Mouse (Mus musculus): ENCODE measurements around the gene Flot1. TPM values are rescaled to one million over a fixed set of nuclear protein-coding genes. Genes with fewer than 3 reads are reported as not detected.

Flot1 gene
- polyA plus RNA-seq (2012; ENCODE audit: low replicate concordance) = 15.9 and 21.2 TPM in 2 replicates

GRCm38 (mm10) chr17:35822964-35823937 lies at the start of gene Flot1:
Gene Flot1 (plus strand): TSS chr17:35823230.

GRCm38 (mm10) chr17:35821439-35822430 lies 1.3 kb upstream of the Flot1 start, which contains the start of gene Ier3:
Gene Ier3 (plus strand): TSS chr17:35821684.

GRCm38 (mm10) chr17:35838122-35838544 lies 15.1 kb downstream of the Flot1 start, which contains the start of gene Tubb5:
Gene Tubb5 (minus strand): TSS chr17:35838306.

GRCm38 (mm10) chr17:35841076-35841950 lies 18.3 kb downstream of the Flot1 start, which contains the start of gene Mdc1:
Gene Mdc1 (plus strand): TSS chr17:35841515.

GRCm38 (mm10) chr17:35861198-35861857 lies 38.3 kb downstream of the Flot1 start, which contains the start of gene Nrm:
Gene Nrm (plus strand): TSS chr17:35861318.

GRCm38 (mm10) chr17:35865481-35866280 lies 42.7 kb downstream of the Flot1 start, which contains the start of gene Ppp1r18:
Gene Ppp1r18 (plus strand): TSS chr17:35865593.

GRCm38 (mm10) chr17:35879245-35880057 lies 56.4 kb downstream of the Flot1 start, which contains the start of gene Dhx16:
Gene Dhx16 (plus strand): TSS chr17:35879819.

Other genes starting within 250 kb of the Flot1 start
- gene Sfta2, start 221.7 kb upstream of the Flot1 start, polyA plus RNA-seq (2012; ENCODE audit: low replicate concordance) = not detected in 2 replicates
- not detected in 2 replicates for gene Gm9573, start 196.6 kb upstream of the Flot1 start, polyA plus RNA-seq (2012; ENCODE audit: low replicate concordance)
- 0.07 TPM in 1 of 2 replicates, not detected in the other for gene Mucl3, start 179.5 kb upstream of the Flot1 start, polyA plus RNA-seq (2012; ENCODE audit: low replicate concordance)
- gene Vars2, start 155.6 kb upstream of the Flot1 start, polyA plus RNA-seq (2012; ENCODE audit: low replicate concordance) = 130 and 160 TPM in 2 replicates
- 13.7 and 44.1 TPM in 2 replicates for gene Gtf2h4, start 149.5 kb upstream of the Flot1 start, polyA plus RNA-seq (2012; ENCODE audit: low replicate concordance)
- 8.0 and 11.4 TPM in 2 replicates for gene Ddr1, start 118.6 kb upstream of the Flot1 start, polyA plus RNA-seq (2012; ENCODE audit: low replicate concordance)
- 13.5 and 25.1 TPM in 2 replicates for gene Ier3, start 1.5 kb upstream of the Flot1 start, polyA plus RNA-seq (2012; ENCODE audit: low replicate concordance)
- gene Tubb5, start 15.1 kb downstream of the Flot1 start, polyA plus RNA-seq (2012; ENCODE audit: low replicate concordance) = 56.2 and 381 TPM in 2 replicates
- gene Mdc1, start 18.3 kb downstream of the Flot1 start, polyA plus RNA-seq (2012; ENCODE audit: low replicate concordance) = 7.6 and 23.3 TPM in 2 replicates
- gene Nrm, start 38.1 kb downstream of the Flot1 start, polyA plus RNA-seq (2012; ENCODE audit: low replicate concordance) = 6.1 and 21.0 TPM in 2 replicates
- gene Ppp1r18, start 42.4 kb downstream of the Flot1 start, polyA plus RNA-seq (2012; ENCODE audit: low replicate concordance) = 60.9 and 104 TPM in 2 replicates
- 47.3 and 54.9 TPM in 2 replicates for gene Dhx16, start 56.6 kb downstream of the Flot1 start, polyA plus RNA-seq (2012; ENCODE audit: low replicate concordance)
- 442 and 598 TPM in 2 replicates for gene 2310061I04Rik, start 74.2 kb downstream of the Flot1 start, polyA plus RNA-seq (2012; ENCODE audit: low replicate concordance)
- gene Atat1, start 86.8 kb downstream of the Flot1 start, polyA plus RNA-seq (2012; ENCODE audit: low replicate concordance) = 27.0 and 29.6 TPM in 2 replicates
- 6.0 and 7.8 TPM in 2 replicates for gene Mrps18b, start 93.2 kb downstream of the Flot1 start, polyA plus RNA-seq (2012; ENCODE audit: low replicate concordance)
- 43.9 and 58.4 TPM in 2 replicates for gene Ppp1r10, start 93.2 kb downstream of the Flot1 start, polyA plus RNA-seq (2012; ENCODE audit: low replicate concordance)
- gene Abcf1, start 146.5 kb downstream of the Flot1 start, polyA plus RNA-seq (2012; ENCODE audit: low replicate concordance) = 59.2 and 180 TPM in 2 replicates
- 57.8 and 75.8 TPM in 2 replicates for gene Gnl1, start 156.6 kb downstream of the Flot1 start, polyA plus RNA-seq (2012; ENCODE audit: low replicate concordance)
- 12.4 and 15.2 TPM in 2 replicates for gene Prr3, start 157.0 kb downstream of the Flot1 start, polyA plus RNA-seq (2012; ENCODE audit: low replicate concordance)
- 13.9 and 21.8 TPM in 2 replicates for gene H2-T24, start 197.3 kb downstream of the Flot1 start, polyA plus RNA-seq (2012; ENCODE audit: low replicate concordance)
- gene H2-T23, start 209.6 kb downstream of the Flot1 start, polyA plus RNA-seq (2012; ENCODE audit: low replicate concordance) = 71.1 and 96.8 TPM in 2 replicates
- gene H2-T22, start 219.5 kb downstream of the Flot1 start, polyA plus RNA-seq (2012; ENCODE audit: low replicate concordance) = 8.8 and 13.7 TPM in 2 replicates
- gene Gm6034, start 219.7 kb downstream of the Flot1 start, polyA plus RNA-seq (2012; ENCODE audit: low replicate concordance) = not detected in 2 replicates
- gene Gm11127, start 235.1 kb downstream of the Flot1 start, polyA plus RNA-seq (2012; ENCODE audit: low replicate concordance) = 39.1 and 40.3 TPM in 2 replicates

Data from leukemia stem cell, adult 10-12 weeks (primary cell).